Mouse (Mus musculus) kidney, embryonic 14.5 days (tissue): ENCODE measurements around the gene Fndc3b. TPM values are rescaled to one million over a fixed set of nuclear protein-coding genes. Genes with fewer than 3 reads are reported as not detected.
A peak's percentile ranks its signal among the peaks of the same experiment; 100 is the strongest.

Experiments used
- ATAC-seq: fragments of 200-750 bp; cut with Nextera tagmentation; 2 replicates; pipeline ENCODE4 v1.8.0; 2017; ENCODE audit warnings: moderate number of reproducible peaks, mild to moderate bottlenecking, moderate TSS enrichment, moderate library complexity; ENCODE audit not compliant: low FRiP score, low TSS enrichment
- H3K27ac ChIP-seq: fragments of 300-500 bp; sonication (generic); 2 replicates; pipeline ENCODE4 v1.5.1; 2014; ENCODE audit warnings: low read depth, mild to moderate bottlenecking, low read length, moderate library complexity, mixed read lengths
- H3K27me3 ChIP-seq: fragments of 300-500 bp; sonication (generic); 2 replicates; pipeline ENCODE4 v1.6.1; 2014; ENCODE audit warnings: mild to moderate bottlenecking, low read length; ENCODE audit not compliant: control insufficient read depth, insufficient read depth
- H3K36me3 ChIP-seq: fragments of 300-500 bp; sonication (generic); 2 replicates; pipeline ENCODE4 v1.6.1; 2014; ENCODE audit warnings: low read length, mixed read lengths; ENCODE audit not compliant: control insufficient read depth, insufficient read depth
- H3K4me1 ChIP-seq: fragments of 300-500 bp; sonication (generic); 2 replicates; pipeline ENCODE4 v1.6.1; 2014; ENCODE audit warnings: low read length, mixed read lengths; ENCODE audit not compliant: control insufficient read depth, insufficient read depth
- H3K4me2 ChIP-seq: fragments of 300-500 bp; sonication (generic); replicated peaks from 2 replicates; pipeline ENCODE4 v1.6.1; 2014; ENCODE audit warnings: low read depth, mild to moderate bottlenecking, low read length
- H3K4me3 ChIP-seq: fragments of 300-500 bp; sonication (generic); 2 replicates; pipeline ENCODE4 v1.5.1; 2014; ENCODE audit warnings: mild to moderate bottlenecking, low read length
- H3K9ac ChIP-seq: fragments of 300-500 bp; sonication (generic); 2 replicates; pipeline ENCODE4 v1.6.1; 2014; ENCODE audit warnings: low read depth, mild to moderate bottlenecking, low read length, moderate library complexity
- H3K9me3 ChIP-seq: fragments of 300-500 bp; sonication (generic); 2 replicates; pipeline ENCODE4 v1.6.1; 2016; ENCODE audit warnings: low read length; ENCODE audit not compliant: control insufficient read depth
- WGBS: fragments of 180-500 bp; shearing (Covaris S2); extraction: QIAGEN DNeasy Blood & Tissue Kit; methylation state at CpG from one replicate; pipeline ENCODE4 v1.1.7; 2014; 5-methylcytosine and 5-hydroxymethylcytosine counted together
- polyA plus RNA-seq: library from polyadenylated mRNA; unstranded; fragments of >200 nt; fragmentation: Nextera tagmentation; extraction: Ambion mirVana; gene quantifications from 2 replicates; pipeline ENCODE4 v1.2.1, GENCODE M21; 2014

The Fndc3b gene
- polyA plus RNA-seq, 1 experiment from 2014 or later = 28.7 TPM

- ATAC-seq = no peak
- no peak overlapping the region for H3K9ac ChIP-seq
- H3K36me3 ChIP-seq = no peaks in the 10 kb centered on the region
- H3K4me1 ChIP-seq = peaks cover 16% of the 10 kb centered on the region
- H3K4me2 ChIP-seq = no peak overlapping the region
- H3K27ac ChIP-seq = no peak overlapping the region
- no peak overlapping the region for H3K4me3 ChIP-seq
- no peaks in the 10 kb centered on the region for H3K27me3 ChIP-seq
- H3K9me3 ChIP-seq = no peaks in the 10 kb centered on the region
- WGBS = 57% methylated on average over 6 of the region's 6 CpGs
Measured at GRCm38 (mm10) chr3:27712421-27712820, 1.3 kb upstream of the Fndc3b start.

- peak overlapping the region; percentile 73 for H3K4me2 ChIP-seq
- peak; percentile 77 for ATAC-seq
- H3K4me1 ChIP-seq = peaks cover 36% of the 10 kb centered on the region
- peak overlapping the region; percentile 83 for H3K9ac ChIP-seq
- no peaks in the 10 kb centered on the region for H3K36me3 ChIP-seq
- no peaks in the 10 kb centered on the region for H3K9me3 ChIP-seq
- under 1% methylated on average over 53 of the region's 86 CpGs for WGBS
- H3K27ac ChIP-seq = peak overlapping the region; percentile 98
- H3K4me3 ChIP-seq = peak overlapping the region; percentile 62
- H3K27me3 ChIP-seq = no peaks in the 10 kb centered on the region
Measured at GRCm38 (mm10) chr3:27709906-27710647, 1.0 kb downstream of the Fndc3b start.

DNA sequence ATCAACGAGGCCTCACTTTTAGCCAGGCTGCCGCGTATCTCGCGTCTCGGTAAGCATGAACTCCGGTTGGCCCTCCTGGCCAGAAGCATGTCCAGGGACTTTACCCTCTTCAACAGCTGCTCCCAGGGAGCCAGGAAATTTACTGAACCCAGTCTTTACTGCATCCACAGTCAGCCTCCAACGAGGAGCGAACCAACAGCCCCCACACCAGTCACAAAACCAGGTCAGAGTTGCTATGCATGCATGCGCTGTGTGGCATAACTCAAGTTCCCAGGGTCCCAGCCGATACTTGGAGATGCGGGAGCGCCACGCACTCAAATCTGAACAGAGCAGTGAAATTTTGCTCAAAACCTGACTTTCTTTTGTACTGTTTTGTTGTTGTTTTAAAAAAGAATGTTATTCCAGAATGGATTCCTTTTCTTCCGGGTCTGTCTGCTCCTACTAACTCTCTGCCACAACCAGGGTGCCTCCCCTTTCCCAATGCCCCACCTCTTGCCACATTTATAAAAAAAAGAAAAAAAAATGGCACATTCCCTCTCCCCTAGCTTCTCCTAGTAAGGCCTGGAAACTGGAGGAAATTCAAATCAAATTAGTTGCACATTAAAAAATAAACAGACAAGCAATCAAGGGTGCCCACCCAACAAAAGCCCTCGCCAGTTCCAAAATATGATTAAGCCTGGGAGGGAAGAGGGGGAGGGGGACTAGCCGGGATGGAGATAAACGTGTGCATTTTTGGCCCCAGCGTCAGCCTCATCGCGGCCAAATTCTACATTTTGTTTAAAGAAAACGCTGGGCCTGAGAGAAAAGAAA is 1.8 kb downstream of the Fndc3b start:
- WGBS = 2% methylated on average over 22 of the region's 22 CpGs
- Histone ChIP-seq H3K27me3 (no peaks in the 10 kb centered on the region), H3K9me3 (no peaks in the 10 kb centered on the region), H3K36me3 (no peaks in the 10 kb centered on the region), H3K9ac (peak overlapping the region; percentile 83), H3K4me2 (peak overlapping the region; percentile 73), H3K4me1 (peaks cover 41% of the 10 kb centered on the region), H3K27ac (peak overlapping the region; percentile 98), H3K4me3 (peak overlapping the region; percentile 62)
- ATAC-seq = 0 out of 2 replicates have a peak, but pooled peaks have one; percentile 6

DNA sequence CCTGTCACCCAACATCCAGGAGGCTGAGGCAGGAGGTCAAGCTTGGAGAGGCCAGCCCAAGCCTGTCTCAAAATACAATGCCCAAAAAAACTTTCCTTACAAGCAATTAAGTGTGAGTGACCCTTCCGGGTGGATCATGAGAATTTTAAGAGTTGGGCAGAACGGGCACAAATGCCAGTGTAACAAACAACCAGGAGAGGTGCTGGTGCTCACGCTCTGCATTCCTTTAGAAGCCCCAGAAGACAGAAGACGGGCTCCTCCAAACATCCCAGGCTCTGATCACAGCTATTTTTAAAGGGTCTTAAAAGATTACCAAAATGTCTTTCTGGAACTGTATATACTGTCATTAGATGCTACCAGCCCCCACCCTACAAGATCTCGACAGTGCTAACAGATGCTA is 2.5 kb downstream of the Fndc3b start:
- H3K27ac ChIP-seq = peak overlapping the region; percentile 98; the same call in 1 of the 2 replicates
- H3K4me3 ChIP-seq = peak overlapping the region; percentile 62
- peak overlapping the region; percentile 83; the same call in 1 of the 2 replicates for H3K9ac ChIP-seq
- H3K36me3 ChIP-seq = no peaks in the 10 kb centered on the region
- no peaks in the 10 kb centered on the region for H3K27me3 ChIP-seq
- H3K4me2 ChIP-seq = peak overlapping the region; percentile 73
- H3K4me1 ChIP-seq = peaks cover 41% of the 10 kb centered on the region
- no peaks in the 10 kb centered on the region for H3K9me3 ChIP-seq
- ATAC-seq = no peak
- WGBS = 22% methylated on average over 5 of the region's 5 CpGs

DNA sequence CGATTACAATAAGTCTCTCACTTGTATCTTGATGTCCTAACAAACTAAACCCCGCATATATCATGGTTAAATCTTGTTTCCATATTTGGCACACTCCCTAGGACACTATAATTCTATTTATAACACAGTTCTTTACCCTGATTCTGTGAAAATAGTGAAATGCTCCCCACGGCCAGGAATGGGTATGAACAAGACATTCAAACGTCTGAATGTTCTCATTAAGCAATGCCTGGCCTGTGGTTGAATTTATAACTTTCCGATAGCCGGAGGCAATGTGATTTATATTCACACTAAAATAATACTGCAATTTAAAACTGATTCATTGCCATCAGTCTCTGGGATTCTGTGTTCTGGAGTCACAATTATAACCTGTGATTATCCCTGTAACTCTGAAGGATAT is 5.3 kb downstream of the Fndc3b start:
- WGBS = 38% methylated on average over 6 of the region's 6 CpGs
- Histone ChIP-seq H3K4me2 (no peak overlapping the region), H3K27me3 (no peaks in the 10 kb centered on the region), H3K27ac (no peak overlapping the region), H3K9ac (no peak overlapping the region), H3K36me3 (no peaks in the 10 kb centered on the region), H3K4me3 (no peak overlapping the region), H3K9me3 (no peaks in the 10 kb centered on the region), H3K4me1 (peaks cover 37% of the 10 kb centered on the region)
- ATAC-seq = no peak

- WGBS = 42% methylated on average over 4 of the region's 4 CpGs
- no peak for ATAC-seq
- Histone ChIP-seq H3K36me3 (no peaks in the 10 kb centered on the region), H3K9me3 (no peaks in the 10 kb centered on the region), H3K4me1 (peaks cover 37% of the 10 kb centered on the region), H3K27ac (no peak overlapping the region), H3K4me2 (no peak overlapping the region), H3K9ac (no peak overlapping the region), H3K4me3 (no peak overlapping the region), H3K27me3 (no peaks in the 10 kb centered on the region)
Measured at GRCm38 (mm10) chr3:27705056-27705455, 6.1 kb downstream of the Fndc3b start.

- Histone ChIP-seq H3K9ac (no peak overlapping the region), H3K27ac (no peak overlapping the region), H3K4me2 (no peak overlapping the region), H3K4me3 (no peak overlapping the region), H3K9me3 (no peaks in the 10 kb centered on the region), H3K36me3 (no peaks in the 10 kb centered on the region), H3K27me3 (no peaks in the 10 kb centered on the region), H3K4me1 (peaks cover 37% of the 10 kb centered on the region)
- ATAC-seq = no peak
- WGBS = 73% methylated on average over 9 of the region's 9 CpGs
Measured at GRCm38 (mm10) chr3:27704641-27705040, 6.5 kb downstream of the Fndc3b start.

GRCm38 (mm10) chr3:27703531-27703930 is 7.6 kb downstream of the Fndc3b start:
- Histone ChIP-seq H3K4me2 (no peak overlapping the region), H3K4me1 (peaks cover 37% of the 10 kb centered on the region), H3K36me3 (no peaks in the 10 kb centered on the region), H3K4me3 (no peak overlapping the region), H3K9ac (no peak overlapping the region), H3K9me3 (no peaks in the 10 kb centered on the region), H3K27ac (no peak overlapping the region), H3K27me3 (no peaks in the 10 kb centered on the region)
- ATAC-seq = no peak
- WGBS = 90% methylated on average over 8 of the region's 8 CpGs

- Histone ChIP-seq H3K36me3 (no peaks in the 10 kb centered on the region), H3K4me2 (no peak overlapping the region), H3K27ac (no peak overlapping the region), H3K9ac (no peak overlapping the region), H3K27me3 (no peaks in the 10 kb centered on the region), H3K4me1 (peaks cover 33% of the 10 kb centered on the region), H3K4me3 (no peak overlapping the region), H3K9me3 (no peaks in the 10 kb centered on the region)
- no peak for ATAC-seq
- WGBS = 89% methylated on average over 2 of the region's 2 CpGs
Measured at GRCm38 (mm10) chr3:27703081-27703480, 8.0 kb downstream of the Fndc3b start.
